Mouse (Mus musculus) thymus, adult 2 months (tissue): ENCODE measurements around the gene Col2a1.

Experiments
- CTCF ChIP-seq: fragments of 200-500 bp; IDR thresholded peaks from 2 replicates; pipeline ENCODE4 v1.5.1; 2012; ENCODE audit warnings: mild to moderate bottlenecking, control low read depth, low read length, moderate library complexity, borderline replicate concordance; ENCODE audit not compliant: control insufficient read depth, poor library complexity, insufficient read depth; ENCODE audit errors: extremely low read depth
- POLR2A ChIP-seq: fragments of 200-500 bp; IDR thresholded peaks from 2 replicates; pipeline ENCODE4 v1.6.1; 2012; ENCODE audit warnings: mild to moderate bottlenecking, low read length, control low read depth, moderate library complexity; ENCODE audit not compliant: control insufficient read depth, poor library complexity, insufficient read depth; ENCODE audit errors: extremely low read depth

DNA sequence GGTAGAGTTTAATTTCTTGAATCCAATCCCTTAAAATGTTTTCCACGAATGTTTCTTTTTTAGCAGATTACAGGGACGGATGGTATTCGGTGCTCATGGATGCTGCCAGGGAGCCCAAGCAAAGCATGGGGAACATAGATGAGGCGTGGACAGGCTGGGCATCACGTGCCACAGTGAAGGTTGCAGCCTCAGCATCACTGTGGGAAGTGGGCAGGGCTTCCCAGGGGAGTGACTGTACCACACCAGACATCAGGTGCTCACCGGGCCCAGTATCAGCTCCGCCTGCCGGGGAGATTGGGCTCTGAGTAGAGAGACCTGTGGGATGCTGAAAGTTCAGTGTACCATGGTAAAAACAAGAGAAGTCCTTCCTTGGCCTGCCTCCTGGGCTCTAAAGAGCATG is 49.8 kb downstream of the Col2a1 start:
- TF ChIP-seq CTCF (no peak), POLR2A (no peak)
